Mouse (Mus musculus): Measurements from ENCODE around the gene Kcnmb1.

Gene Kcnmb1

DNA sequence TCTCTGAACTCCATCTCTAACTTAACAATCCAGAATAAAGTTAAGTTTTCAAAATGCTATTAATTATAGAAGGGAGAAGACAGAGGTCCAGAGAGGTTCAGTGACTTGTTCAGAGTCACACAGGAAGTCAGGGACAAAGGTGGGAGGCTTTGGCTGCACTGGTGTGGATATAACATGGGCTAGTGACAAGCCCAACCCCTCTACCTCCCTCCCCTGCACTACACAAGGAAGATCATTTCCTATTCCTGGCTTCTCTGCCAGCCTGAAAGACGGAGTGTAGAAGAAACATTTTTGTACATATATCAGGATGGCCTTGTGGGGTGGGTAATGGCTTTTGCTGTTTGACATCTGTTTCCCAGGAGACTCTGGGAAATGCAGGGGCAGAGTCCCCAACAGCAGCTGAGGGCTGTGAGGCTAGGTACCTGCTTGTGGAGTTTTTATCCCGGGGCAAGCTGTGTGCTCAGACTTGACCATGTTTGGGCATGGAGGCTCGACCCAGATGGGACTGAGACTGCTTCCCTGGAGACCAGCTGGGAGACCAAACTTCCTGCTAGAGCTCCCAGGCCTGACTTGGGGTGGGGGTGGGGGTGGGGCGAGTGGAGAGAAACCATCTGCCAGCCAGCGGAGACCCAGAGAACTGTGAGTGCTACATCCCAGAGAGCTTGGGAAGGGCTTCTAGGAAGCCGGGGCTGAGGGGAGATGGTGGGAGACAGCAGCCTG, at the start of gene Kcnmb1:
Kcnmb1 (plus strand) TSS at position 326 of the 720 bp plus-strand sequence.
- no peak for DNase-seq (ENCODE audit: low spot score in 2 of 2)

DNA sequence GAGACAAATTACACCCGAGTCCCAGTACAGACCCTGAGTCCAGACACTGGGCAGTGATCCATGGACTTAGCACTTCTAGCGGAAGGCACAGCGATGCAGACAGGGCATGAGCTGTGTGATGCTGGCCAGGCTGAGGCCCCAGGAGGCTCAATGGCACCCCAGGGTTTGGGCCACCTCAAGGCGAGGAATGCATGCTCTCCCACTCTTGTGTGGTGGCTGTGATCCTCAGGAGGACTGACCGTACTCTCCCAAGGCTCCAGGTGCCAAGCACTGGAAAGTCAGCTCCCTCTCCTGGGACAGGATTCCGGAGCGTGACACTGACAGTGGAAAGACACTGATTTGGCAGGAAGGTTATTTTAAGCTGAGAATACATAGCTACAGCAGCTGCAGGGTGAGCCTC, 49.8 kb upstream of the Kcnmb1 start:
- no peak for DNase-seq (ENCODE audit: low spot score in 2 of 2)

DNA sequence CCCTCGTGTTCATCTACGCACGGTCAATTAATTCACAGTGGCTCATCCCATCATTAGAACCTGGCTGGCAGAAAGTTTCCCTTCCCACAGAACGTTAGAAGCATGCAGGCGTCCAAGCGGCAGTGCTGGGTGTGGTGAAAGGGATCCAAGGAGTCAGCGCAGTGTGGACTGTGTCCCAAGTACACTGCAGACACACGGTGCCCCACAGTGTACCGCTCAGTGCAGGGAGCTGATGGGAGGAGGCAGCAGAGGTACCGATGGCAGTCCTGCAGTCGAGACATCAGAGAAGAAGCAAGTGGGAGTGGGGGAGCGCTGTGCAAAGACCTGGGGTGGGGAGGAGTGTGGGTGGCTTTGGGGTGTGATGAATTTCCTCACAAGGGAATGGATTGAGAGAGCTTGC, 48.6 kb upstream of the Kcnmb1 start:
- DNase-seq (ENCODE audit: low spot score in 2 of 2): no peak

DNA sequence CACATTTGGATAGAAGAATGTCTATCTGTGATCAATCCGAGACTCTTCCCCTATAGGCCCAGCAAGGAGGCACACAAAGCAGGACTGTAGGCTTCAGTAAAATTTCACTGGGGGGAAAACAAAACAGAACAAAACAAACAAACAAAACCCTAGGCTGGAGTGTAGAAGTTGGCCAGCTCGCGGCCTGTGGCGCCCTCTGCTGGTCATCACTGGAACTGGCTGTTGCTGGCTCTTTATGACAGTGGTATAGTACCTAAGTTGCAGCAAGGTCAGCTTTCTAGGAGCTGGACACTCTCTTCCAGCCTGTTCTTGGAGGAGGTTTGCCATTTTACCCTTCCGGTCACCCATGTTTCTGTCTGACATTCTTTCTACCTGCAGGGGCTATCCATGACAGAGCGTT, 45.2 kb upstream of the Kcnmb1 start:
- peak; percentile 65 to 79 for DNase-seq (ENCODE audit: low spot score in 2 of 2)

DNA sequence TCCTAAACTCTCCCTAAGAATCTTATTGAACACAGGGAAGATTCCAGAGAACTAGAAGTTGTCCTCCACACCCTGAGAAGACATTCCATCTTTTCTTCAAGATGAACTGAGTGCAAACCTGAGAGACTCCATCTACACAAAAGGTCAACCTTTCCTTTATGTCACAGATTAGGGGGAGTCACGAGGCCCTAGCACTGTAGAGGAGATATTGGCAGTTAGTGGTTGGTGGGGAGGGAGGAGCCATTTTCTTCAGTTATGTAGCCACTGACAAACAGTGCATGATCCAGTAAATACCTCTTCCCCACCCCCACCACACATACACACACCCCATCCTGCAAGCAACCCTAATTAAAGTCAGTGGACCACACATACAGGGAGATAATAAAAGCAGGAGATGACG, 44.4 kb upstream of the Kcnmb1 start:
- DNase-seq (ENCODE audit: low spot score in 2 of 2): no peak

DNA sequence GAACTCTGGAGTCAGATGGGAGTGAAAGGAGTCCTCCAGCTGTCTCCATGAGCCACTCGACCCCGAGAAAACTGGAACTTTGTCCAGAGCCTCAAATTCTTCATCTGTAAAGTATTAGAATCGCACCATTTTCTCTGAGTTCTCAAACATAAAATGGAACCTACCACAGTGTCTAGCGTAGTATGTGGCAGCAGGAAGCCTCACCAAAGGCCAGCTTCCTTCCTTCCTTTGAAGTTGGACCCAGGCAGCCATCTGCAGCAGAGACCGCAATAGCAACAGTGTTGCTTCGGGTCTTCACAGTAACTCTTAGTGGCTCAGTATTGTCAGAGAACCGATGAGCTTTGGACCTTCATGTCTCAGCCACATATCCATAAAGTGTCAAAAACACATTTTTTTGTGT, 43.0 kb upstream of the Kcnmb1 start:
- DNase-seq (ENCODE audit: low spot score in 2 of 2): no peak

- DNase-seq (ENCODE audit: low spot score in 2 of 2): no peak
Measured at GRCm38 (mm10) chr11:33921451-33921850, 41.4 kb upstream of the Kcnmb1 start.

DNA sequence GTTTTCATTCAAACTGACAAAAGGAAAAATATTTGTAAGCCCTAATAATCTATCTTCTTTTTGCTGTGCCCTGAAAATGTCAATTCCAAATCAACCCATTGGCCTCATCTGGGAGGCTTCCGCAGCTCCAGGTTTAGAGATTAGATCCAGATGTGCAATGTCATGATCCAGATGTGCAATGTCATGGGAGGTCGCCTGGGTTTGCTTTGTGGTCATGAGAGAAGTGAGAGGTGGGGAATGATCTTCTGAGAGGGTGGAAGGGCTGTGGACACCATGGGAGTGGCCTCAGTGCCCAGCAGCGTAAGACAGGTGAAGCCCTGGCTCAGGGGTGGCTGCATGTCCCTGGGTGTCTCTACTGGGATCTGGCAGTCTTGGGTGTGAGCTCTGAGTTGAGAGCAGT, 39.8 kb upstream of the Kcnmb1 start:
- no peak for DNase-seq (ENCODE audit: low spot score in 2 of 2)

DNA sequence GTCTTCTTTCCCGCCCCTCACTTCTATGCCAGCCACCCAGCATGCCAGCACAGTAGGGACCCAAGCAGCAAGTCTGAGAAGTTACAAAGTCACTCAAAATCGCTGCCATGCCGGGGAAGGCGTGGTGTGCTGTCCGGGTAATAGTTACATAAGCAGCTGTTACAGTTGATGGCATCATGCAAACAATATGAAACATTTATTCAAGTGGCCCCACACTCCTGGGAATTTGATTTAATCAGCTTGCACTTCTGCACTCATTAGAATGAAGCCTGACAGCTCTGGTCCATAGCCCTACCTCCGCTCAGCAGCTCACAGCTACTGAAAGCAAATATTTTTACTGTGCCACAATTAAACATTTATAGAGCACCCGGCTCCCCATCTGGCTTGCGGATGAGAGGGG, 37.0 kb upstream of the Kcnmb1 start:
- no peak for DNase-seq (ENCODE audit: low spot score in 2 of 2)

DNA sequence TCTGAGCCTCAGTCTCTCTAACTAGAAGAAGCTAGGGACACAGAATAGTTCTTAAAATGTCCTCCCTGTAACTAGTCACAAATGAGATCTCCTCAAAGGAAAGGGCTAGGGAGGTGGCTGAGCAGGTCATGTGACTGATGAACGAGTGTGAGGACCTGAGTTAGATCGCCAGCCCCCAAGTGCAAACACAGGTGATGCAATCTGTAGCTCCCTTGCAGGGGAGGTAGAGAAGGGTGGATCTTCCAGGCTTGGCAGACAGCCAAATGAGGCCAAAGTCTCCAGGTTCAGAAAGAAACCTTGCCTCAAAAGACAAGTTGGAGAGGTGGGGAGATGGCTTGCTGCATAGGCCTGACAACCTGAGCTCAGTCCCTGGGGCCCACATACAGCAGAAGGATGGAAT, 36.3 kb upstream of the Kcnmb1 start:
- DNase-seq (ENCODE audit: low spot score in 2 of 2): no peak

- DNase-seq (ENCODE audit: low spot score in 2 of 2): no peak
Measured at GRCm38 (mm10) chr11:33927321-33927720, 35.5 kb upstream of the Kcnmb1 start.

- no peak for DNase-seq (ENCODE audit: low spot score in 2 of 2)
Measured at GRCm38 (mm10) chr11:33927836-33928235, 35.0 kb upstream of the Kcnmb1 start.

- DNase-seq (ENCODE audit: low spot score in 2 of 2): peak; percentile 45 to 57
Measured at GRCm38 (mm10) chr11:33928658-33929057, 34.2 kb upstream of the Kcnmb1 start.

DNA sequence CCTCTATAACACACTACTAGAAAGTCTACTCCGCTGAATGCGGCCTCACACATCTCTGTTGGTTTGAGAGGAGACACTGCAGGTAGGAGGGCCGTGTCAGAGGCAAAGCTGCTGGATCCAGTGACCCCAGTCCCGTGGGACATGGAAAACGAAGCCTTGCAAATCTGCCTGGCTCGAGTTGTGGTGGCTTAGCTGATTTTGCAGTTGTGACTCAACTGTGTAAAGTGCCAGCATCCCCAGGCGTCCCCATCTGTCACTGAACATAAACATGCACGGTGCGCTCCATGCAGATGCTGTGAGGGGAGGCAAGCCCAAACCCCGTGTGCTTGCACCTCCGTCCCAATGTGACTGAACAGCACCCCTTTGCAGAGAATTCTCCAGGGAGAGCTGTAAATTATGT, 33.4 kb upstream of the Kcnmb1 start:
- no peak for DNase-seq (ENCODE audit: low spot score in 2 of 2)

DNA sequence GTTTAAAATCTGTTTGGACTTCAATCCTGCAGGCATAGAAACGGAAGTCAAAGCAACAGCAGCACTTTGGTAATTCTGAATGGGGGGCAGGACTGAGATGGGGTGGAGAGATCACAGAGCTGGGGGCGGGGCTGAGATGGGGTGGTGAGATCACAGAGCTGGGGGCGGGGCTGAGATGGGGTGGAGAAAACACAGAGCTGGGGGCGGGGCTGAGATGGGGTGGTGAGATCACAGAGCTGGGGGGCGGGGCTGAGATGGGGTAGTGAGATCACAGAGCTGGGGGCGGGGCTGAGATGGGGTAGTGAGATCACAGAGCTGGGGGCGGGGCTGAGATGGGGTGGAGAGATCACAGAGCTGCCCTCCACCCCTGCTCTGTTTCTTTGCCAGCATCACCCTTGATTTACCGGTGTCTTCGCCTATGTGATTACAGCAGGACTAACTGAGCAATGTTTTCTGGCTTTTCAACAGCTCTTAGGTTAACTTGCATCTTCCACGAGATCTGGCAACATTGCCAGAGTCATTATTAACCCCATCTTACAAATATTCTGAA, 30.9 kb upstream of the Kcnmb1 start:
- DNase-seq (ENCODE audit: low spot score in 2 of 2): no peak

GRCm38 (mm10) chr11:33932386-33933111, 30.3 kb upstream of the Kcnmb1 start:
- no peak for DNase-seq (ENCODE audit: low spot score in 2 of 2)

DNA sequence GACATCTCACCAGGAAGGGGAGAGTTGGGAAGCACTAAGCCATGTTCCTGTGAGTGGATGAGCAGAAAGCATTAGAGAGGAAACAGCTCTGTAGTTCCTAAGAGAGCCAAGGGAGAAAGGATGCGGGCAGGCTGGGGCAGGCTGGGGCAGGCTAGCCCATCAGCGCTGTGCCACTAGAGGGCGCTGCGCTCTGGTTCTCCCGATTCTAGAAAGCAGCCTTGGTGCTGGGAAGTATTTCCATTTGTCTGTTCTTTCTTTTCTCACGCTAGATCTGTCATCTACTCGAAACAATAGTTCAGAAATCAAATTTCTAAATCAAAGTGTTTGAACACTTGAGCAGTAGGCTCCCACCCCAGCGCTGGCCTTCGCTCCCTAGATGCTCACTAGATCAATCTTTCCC, 28.5 kb upstream of the Kcnmb1 start:
- no peak for DNase-seq (ENCODE audit: low spot score in 2 of 2)

- no peak for DNase-seq (ENCODE audit: low spot score in 2 of 2)
Measured at GRCm38 (mm10) chr11:33937641-33938040, 25.2 kb upstream of the Kcnmb1 start.

DNA sequence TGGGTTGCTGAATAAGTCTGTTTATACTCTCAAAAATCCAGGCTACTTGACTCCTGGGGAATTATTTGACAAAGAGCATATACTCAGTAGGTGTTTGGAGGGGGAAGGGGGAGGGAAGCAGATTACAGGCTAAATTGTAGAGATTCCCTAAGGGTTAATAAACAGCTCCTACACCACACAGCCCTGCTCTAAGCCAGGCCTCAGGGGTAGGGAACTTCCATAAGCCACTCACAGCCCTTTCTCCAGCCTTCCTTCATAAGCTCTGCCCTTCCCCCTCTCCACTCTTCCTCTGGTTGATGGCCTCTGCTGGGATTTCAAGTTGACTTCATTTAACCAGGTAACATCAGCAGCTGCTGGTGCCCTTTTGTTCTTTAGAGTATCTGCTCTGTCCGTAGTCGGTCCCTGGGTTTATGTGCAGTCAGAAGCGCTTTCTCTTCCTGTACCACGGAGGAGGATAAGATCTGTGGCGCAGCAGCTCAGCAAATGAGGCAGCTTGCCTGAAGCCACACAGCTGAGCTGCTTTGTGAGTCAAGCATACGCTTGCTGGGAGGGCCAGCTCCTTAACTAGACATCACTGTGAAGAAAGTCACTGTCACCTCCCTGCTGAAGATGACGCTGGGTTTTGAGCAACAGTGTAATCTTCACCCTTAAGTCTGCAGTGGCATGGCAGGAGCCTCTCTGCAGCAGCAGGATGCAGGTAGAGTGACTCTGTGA, 24.1 kb upstream of the Kcnmb1 start:
- no peak for DNase-seq (ENCODE audit: low spot score in 2 of 2)

- no peak for DNase-seq (ENCODE audit: low spot score in 2 of 2)
Measured at GRCm38 (mm10) chr11:33939456-33940113, 23.2 kb upstream of the Kcnmb1 start.

GRCm38 (mm10) chr11:33943565-33943964, 19.2 kb upstream of the Kcnmb1 start:
- no peak for DNase-seq (ENCODE audit: low spot score in 2 of 2)

Data from right cerebral cortex, postnatal 10 days (tissue).